Mouse (Mus musculus): Measurements from ENCODE around the gene Zfp704.

Zfp704 gene

GRCm38 (mm10) chr3:9407119-9407546, 202.8 kb downstream of the Zfp704 start:
- DNase-seq = no peak

GRCm38 (mm10) chr3:9405341-9405740, 204.5 kb downstream of the Zfp704 start:
- DNase-seq = no peak

- DNase-seq = no peak
These were observed 206.4 kb downstream of the Zfp704 start for GRCm38 (mm10) chr3:9403255-9404050.

- no peak for DNase-seq
These were observed 207.0 kb downstream of the Zfp704 start for GRCm38 (mm10) chr3:9402836-9403235.

- DNase-seq = no peak
These were observed 207.5 kb downstream of the Zfp704 start for GRCm38 (mm10) chr3:9402345-9402744.

- no peak for DNase-seq
These were observed 208.2 kb downstream of the Zfp704 start for GRCm38 (mm10) chr3:9401685-9402084.

- DNase-seq = no peak
These were observed 209.0 kb downstream of the Zfp704 start for GRCm38 (mm10) chr3:9400886-9401221.

GRCm38 (mm10) chr3:9400201-9400885, 209.5 kb downstream of the Zfp704 start:
- DNase-seq = no peak

GRCm38 (mm10) chr3:9398271-9398670, 211.6 kb downstream of the Zfp704 start:
- no peak for DNase-seq
